Mouse (Mus musculus) common myeloid progenitor, adult 5-6 weeks (primary cell): ENCODE measurements around the gene Cyth3. TPM values are rescaled to one million over a fixed set of nuclear protein-coding genes. Genes with fewer than 3 reads are reported as not detected.

ENCODE experiments used
- ATAC-seq: replicated peaks from 2 replicates; pipeline ENCODE4 v1.8.0; 2016; ENCODE audit warnings: low read depth, mild to moderate bottlenecking, moderate TSS enrichment, inconsistent platforms; ENCODE audit not compliant: poor library complexity, severe bottlenecking
- total RNA-seq: library from RNA; stranded (forward); fragments of 200-1000, 187-1606 nt; gene quantifications from 2 replicates; pipeline ENCODE4 v1.2.3, GENCODE M21; 2017

Cyth3 gene
- total RNA-seq, 1 experiment from 2014 or later, result 33.3 TPM

DNA sequence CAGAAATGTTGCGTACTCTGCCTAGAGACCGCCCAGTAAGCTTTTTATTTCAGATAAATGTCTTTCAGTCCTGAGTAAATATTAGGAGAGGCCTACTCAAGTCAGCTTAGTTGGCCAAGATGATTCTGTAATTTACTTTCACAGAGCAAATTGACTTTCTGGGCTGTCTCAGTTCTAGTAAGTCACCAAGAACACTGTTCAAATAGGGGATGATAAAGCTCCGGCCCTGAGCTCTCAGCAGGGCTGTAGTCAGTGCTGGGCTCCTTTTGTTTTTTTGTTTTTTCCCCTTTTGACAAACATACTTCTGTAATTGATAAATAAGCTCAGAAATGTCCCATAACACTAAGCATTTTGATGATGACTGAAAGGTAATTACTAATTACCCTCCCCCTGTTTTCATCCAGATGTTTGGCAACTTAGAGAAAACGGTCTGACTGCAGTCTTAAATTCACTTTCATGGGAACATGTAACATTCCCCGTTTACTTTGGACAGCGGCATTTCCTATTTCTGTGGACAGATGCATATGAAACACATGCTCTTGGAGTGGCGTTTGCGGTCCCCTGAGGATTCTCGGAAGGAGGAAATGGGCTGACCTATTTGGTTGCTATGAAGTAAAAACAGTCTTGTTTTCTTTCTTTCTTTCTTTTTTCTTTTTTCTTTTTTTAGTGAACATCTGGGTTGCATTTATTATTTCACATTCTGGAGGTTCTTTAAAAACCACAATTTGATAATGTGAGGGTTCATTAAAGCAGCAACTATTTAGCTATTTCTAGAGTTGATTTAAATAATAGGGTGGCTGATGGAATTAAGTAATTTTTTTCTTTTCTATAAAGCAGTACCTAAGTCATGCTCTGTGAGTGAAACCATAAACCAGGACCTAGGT, 10.7 kb downstream of the Cyth3 start:
- ATAC-seq, result no peak

DNA sequence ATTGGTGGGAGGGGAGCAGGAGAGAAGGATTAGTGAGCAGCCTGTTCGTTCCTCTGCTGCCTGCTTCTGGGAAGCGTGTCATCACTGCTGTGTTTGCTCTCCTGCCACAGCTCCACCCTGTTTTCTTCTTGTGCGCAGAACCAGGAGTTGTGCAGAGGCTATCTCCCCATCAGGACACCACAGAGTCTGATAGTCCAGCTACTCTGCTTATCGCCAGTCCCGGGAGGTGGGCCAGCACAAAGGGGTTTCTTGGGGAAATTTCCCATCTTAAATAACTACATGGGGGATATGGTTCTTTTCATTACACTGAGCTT, 11.3 kb downstream of the Cyth3 start:
- peak; percentile 37 for ATAC-seq

- ATAC-seq, result no peak
These were observed 11.6 kb downstream of the Cyth3 start for GRCm38 (mm10) chr5:143633877-143634276.

DNA sequence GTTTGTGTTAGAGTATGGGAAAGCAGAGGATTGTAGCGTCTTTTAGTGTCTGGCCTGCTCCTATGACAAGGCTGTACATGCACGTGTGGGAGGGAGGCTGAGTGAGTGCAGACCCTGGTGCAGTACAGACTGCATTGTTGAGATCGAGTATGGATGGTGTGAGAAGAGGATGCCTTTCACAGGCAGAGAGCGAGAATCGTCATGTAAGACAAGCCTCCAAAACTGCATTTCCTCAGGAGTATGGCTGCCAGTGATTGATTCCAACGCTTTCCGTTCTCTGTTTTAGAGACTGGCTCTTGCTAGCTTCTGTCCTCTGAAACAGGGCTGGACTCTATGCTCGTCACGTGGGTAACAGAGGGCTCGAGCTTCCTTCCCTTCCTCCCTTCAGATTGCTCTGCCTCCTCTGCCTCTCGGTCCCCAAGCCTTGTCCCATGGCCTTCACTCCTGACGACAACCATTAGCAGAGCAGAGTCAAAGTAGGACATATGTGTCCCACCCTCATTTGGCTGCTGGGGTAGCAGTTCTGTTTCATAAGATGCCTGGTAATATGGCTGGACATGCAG, 12.4 kb downstream of the Cyth3 start:
- ATAC-seq, result no peak

DNA sequence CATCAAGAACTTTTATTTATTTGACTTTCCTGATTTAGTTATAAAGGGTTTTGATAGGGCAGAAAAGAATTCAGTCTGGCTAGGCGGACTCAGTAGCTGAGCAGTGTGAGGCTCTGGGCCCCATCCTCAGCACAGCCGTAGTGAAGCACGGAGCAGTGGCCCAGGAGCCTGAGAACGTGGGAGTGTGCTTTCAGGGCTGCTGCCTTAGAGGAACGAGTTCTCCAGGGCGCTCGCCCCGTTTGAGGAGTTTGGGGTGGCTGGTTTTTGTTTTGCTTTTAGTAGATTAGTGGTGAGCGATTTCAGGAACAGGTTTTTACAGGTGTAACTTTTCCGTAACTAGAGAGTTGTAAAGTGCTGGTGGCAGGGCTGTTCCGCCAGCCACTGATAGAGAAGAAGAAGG, 13.1 kb downstream of the Cyth3 start:
- ATAC-seq, result no peak

DNA sequence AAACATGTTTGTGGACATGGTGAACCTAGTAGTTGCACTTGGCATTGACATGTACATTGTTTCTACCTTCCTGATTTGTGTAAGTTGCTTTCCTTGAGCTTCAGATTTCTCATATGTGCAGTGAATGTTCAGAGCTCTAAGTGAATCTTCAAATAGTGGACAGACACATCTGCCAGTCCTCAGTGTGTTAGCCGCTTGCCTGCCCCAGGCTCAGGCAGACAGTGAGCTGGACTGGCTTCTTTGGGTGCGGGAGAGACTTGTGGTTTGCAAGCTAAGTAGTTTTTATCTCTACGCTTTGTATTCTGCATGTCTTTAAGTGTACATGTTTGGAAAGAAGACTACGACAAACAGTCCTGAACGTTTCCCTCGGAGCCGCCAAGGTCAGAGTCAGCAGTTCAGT, 13.9 kb downstream of the Cyth3 start:
- no peak for ATAC-seq

GRCm38 (mm10) chr5:143637832-143638420, 15.7 kb downstream of the Cyth3 start:
- no peak for ATAC-seq

GRCm38 (mm10) chr5:143638516-143639270, 16.4 kb downstream of the Cyth3 start:
- peak; percentile 36; the same call in 1 of the 2 replicates for ATAC-seq

- peak; percentile 8; the same call in 1 of the 2 replicates for ATAC-seq
These were observed 17.1 kb downstream of the Cyth3 start for GRCm38 (mm10) chr5:143639329-143639728.

DNA sequence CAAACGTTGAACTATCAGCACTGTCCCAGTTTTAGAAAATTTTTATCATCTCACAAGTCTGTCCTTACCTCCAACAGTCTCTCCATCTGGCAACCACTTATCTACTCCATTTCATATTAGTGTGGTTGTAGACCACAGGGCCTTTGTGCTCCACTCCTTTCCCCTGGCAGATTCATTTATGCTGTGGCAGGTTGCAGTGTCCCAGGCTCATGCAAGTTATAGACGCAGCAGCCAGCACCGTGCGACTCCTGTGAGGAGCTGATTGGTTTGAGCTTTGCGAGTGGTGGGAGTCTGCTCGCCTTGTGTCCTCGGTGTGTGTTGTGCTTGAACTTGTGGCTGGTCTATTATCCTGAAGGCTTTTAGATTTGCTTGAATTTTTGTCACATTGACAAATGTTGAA, 17.6 kb downstream of the Cyth3 start:
- peak; percentile 81 for ATAC-seq

DNA sequence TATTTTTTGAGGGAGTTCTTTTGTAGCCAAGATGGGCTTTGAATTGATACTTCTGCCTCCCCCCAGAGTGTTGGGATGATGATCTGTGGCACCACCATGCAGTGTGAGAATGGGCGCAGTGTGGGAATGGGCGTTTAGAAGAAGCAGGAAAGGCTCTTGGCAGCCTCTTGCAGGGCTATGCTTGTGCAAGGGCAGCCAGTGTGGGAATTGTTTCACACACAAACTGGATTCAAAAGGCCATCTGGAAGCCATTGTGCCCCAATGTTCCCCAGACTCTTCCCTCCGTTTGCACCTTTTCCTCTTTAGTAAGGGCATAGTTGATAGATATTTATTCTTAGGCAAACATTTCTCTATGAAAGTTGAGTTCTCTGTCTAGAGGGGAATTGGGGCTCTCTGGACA, 19.3 kb downstream of the Cyth3 start:
- ATAC-seq, result no peak

GRCm38 (mm10) chr5:143642262-143642831, 20.1 kb downstream of the Cyth3 start:
- no peak for ATAC-seq

DNA sequence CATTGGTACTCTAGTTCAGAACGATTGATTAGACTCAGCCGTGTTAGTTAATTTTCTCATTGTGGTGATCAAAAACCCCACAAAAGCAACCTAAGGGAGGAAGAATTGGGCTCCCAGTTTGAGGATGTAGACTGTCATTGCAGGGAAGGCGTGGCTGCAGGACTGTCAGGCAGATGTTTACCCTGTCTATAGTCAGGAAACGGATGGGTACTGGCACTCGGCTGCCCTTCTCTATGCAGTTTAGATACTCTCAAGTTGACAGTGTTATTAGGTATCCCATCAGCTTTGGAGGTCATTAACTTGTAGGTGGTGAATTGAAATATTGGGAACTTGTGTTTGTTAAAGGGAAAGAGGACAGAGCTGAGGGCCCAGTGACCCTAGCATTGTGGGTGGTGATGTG, 23.7 kb downstream of the Cyth3 start:
- ATAC-seq, result no peak

DNA sequence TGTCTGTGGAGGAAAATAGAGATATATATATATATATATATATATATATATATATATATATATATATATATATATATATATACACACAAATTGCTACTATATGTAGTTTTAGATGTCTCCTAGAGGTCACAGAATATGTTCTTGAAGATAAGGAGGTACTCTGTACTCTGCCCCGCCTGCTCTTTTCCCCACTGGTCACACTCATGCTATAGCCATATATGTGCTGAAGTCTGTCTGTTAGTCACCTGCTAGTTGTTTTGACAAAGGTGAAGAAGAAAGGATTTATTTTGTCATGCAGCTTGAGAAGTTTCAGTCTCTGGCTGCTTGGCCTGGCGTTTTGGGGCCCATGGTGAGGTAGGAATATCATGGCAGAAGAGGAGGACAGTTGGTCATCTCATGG, 25.2 kb downstream of the Cyth3 start:
- ATAC-seq, result no peak

GRCm38 (mm10) chr5:143648058-143648457, 25.8 kb downstream of the Cyth3 start:
- ATAC-seq, result peak; percentile 34; the same call in 1 of the 2 replicates

DNA sequence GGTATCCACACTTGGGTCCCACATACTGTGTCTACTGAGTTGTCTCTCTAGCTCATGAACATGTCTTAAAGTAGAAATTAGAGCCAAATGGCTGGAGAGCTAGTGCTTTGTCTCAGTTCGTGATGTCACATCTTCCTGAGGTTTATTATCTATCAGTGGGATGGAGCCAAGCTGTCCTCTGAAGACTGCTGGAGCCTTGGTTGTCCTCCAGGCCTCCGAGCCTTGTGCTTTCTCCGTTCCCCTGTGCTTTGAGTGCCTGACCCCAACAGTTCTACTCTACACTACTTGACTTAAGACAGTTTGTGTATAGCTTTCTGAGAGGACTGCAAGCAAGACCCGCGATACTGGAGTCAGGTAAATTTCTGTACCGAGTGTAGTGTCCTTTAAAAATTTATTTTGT, 26.9 kb downstream of the Cyth3 start:
- no peak for ATAC-seq

DNA sequence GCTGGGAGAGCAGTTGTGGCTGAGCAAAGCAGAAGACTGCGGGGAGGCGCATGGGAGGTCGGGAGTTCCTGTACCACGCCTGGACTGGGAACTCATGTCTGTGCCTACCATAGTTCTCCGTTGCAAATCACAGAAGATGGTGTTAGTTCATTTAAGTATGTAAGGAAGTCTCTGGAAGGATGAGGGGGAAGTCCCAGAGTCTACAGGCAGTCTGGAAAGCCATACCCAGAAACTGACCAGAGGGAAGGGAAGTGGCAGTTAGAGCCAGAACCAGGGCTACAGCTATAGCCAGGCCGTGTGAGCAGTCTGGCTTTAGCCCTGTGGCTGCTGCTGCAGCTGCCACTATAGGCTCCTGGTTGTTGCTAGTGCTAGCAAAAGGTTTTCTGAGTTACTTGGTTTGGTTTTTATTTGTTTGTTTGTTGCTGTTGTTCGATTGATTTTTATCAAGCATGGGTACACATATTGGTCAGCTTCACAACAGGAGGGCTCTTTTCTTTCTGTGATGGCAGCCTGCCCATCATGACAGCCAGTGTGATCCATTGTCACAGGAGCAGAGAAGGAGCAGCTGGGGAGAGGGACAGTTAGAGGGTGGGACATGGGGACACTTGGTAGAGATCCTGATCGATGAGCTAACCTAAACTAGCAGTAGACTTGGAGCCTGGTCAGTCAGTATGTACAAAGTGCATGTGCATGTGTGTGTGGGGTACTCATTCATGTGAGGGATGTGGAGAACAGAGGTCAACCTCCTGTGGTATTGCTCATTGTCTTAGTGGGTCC, 29.8 kb downstream of the Cyth3 start:
- ATAC-seq, result no peak

DNA sequence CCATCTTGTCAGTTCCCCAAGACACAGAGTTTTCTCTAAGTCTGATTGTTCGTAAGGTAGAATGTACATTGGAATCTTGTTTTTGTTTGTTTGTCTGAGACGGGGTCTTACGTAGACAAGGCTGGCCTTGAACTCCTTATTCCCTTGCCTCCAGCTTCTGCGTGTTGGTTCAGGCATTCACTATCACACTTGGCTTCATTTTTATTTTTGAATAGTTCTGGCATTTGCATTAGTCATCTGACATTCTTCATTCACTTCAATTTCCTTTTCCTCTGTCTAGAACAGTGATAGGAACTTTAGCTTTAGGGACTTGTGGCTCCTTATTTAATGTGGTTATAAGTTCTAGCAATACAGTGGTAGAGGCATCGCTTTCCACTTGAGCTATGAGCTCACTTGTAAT, 31.2 kb downstream of the Cyth3 start:
- ATAC-seq, result no peak

DNA sequence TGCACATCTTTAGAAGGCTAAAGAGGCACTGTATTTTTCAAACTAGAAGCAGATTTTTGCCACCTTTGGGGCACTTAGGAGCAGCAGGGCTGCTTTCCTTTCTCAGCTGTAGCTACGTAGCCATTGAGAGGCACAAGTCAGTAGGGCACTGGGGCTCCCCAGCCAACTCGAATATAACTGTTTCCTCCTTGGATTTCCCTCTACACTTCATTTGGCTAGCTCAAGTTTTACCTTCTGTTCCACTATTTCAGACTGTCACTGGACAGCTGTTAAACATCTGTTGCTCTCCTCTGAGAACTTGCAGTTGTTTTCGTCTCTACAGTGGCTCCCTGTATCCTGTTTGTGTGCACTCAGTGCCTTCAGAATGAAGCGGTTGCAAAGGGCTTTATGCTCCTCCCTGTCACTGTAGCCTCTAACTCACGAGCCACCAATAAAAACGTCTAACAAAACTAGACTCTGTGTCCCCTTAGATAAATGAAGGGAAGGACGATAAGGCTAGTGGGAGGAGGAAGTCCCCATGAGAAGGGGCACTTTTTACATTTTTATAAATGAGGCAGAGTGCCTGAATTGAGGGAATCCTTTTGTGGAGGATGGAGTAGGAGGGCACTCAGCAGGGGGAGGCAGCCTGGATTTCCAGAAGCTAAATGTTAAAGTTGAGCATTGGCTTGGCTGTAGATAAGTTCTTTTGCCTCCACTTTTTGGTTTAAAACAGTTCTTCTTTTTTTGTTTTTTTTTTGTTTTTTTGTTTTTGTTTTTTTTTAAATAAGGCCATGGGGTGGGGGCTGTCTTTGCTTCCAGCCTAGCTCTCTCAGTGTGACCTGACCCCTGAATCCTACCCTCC, 32.6 kb downstream of the Cyth3 start:
- peak; percentile 83 for ATAC-seq
